Mouse (Mus musculus) heart, embryonic 15.5 days (tissue): ENCODE measurements around the gene Pcdh10. TPM values are rescaled to one million over a fixed set of nuclear protein-coding genes. Genes with fewer than 3 reads are reported as not detected.

ENCODE experiments used
- ATAC-seq: fragments of 200-750 bp; cut with Nextera tagmentation; replicated peaks from 2 replicates; pipeline ENCODE4 v1.8.0; 2017; ENCODE audit warnings: low read depth, moderate TSS enrichment; ENCODE audit not compliant: insufficient number of reproducible peaks, insufficient read depth, low FRiP score
- H3K27ac ChIP-seq: fragments of 300-500 bp; sonication (generic); 2 replicates; pipeline ENCODE4 v1.5.1; 2015; ENCODE audit warnings: mild to moderate bottlenecking, inconsistent platforms
- H3K27me3 ChIP-seq: fragments of 300-500 bp; sonication (generic); 2 replicates; pipeline ENCODE4 v1.6.1; 2015; ENCODE audit warnings: inconsistent platforms
- H3K36me3 ChIP-seq: fragments of 300-500 bp; sonication (generic); 2 replicates; pipeline ENCODE4 v1.6.1; 2015; ENCODE audit warnings: mild to moderate bottlenecking, inconsistent platforms
- H3K4me1 ChIP-seq: fragments of 300-500 bp; sonication (generic); replicated peaks from 2 replicates; pipeline ENCODE4 v1.6.1; 2015; ENCODE audit warnings: inconsistent platforms
- H3K4me2 ChIP-seq: fragments of 300-500 bp; sonication (generic); 2 replicates; pipeline ENCODE4 v1.6.1; 2015; ENCODE audit warnings: inconsistent platforms, mild to moderate bottlenecking, moderate library complexity
- H3K4me3 ChIP-seq: fragments of 300-500 bp; sonication (generic); 2 replicates; pipeline ENCODE4 v1.5.1; 2015; ENCODE audit warnings: mild to moderate bottlenecking, inconsistent platforms
- H3K9ac ChIP-seq: fragments of 300-500 bp; sonication (generic); 2 replicates; pipeline ENCODE4 v1.6.1; 2015; ENCODE audit warnings: mild to moderate bottlenecking, inconsistent platforms
- H3K9me3 ChIP-seq: fragments of 300-500 bp; sonication (generic); replicated peaks from 2 replicates; pipeline ENCODE4 v1.6.1; 2016; ENCODE audit warnings: inconsistent platforms
- WGBS: fragments of 180-500 bp; shearing (Covaris S2); methylation state at CpG from one replicate; pipeline ENCODE4 v1.1.7; 2015; ENCODE audit warnings: mixed read lengths; 5-methylcytosine and 5-hydroxymethylcytosine counted together
- polyA plus RNA-seq: library from polyadenylated mRNA; unstranded; fragments of >200 nt; fragmentation: Nextera tagmentation; extraction: Ambion mirVana; gene quantifications from 2 replicates; pipeline ENCODE4 v1.2.1, GENCODE M21; 2015

Pcdh10 gene
- 0.13 and 0.24 TPM in 2 replicates for polyA plus RNA-seq

DNA sequence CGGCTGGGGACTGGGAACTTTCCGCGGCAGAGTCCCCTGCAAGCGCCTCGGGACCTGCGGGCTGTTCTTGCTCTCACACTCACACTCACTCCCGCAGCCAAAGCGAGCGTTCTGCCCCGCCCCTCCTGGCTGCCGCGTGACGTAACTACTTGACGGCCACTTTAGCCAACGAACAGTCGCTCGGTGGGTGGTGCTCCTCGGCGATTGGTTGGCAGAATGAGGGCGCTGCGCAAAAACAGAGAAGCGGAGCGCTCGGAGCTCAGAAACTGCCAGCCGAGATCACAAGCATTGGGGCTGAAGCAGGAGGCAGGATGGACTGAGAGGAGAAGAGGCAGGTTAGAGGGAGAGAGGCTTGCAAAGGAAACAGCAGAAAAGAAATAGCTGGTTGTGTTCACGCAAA lies at the start of gene Pcdh10:
Gene Pcdh10, plus strand, starts transcription at position 254 of the 400 bp plus-strand sequence.
- Histone ChIP-seq H3K27me3 (peaks cover 55% of the 10 kb centered on the region), H3K36me3 (no peaks in the 10 kb centered on the region), H3K27ac (no peak within 1 kb of the TSS), H3K4me1 (peaks cover 34% of the 10 kb centered on the region), H3K4me3 (peak within 1 kb of the TSS; percentile 55), H3K9me3 (no peaks in the 10 kb centered on the region), H3K4me2 (peak within 1 kb of the TSS; percentile 94), H3K9ac (no peak within 1 kb of the TSS)
- WGBS, result under 1% methylated on average over 26 of the region's 26 CpGs
- peak; percentile 88 for ATAC-seq

GRCm38 (mm10) chr3:45355919-45356318 lies 22.3 kb upstream of the Pcdh10 start:
- 78% methylated on average over 1 of the region's 1 CpGs for WGBS
- no peaks in the 10 kb centered on the region for H3K4me1 ChIP-seq
- no peak overlapping the region for H3K4me2 ChIP-seq
- no peak overlapping the region for H3K27ac ChIP-seq
- no peaks in the 10 kb centered on the region for H3K9me3 ChIP-seq
- no peak overlapping the region for H3K4me3 ChIP-seq
- no peak overlapping the region for H3K9ac ChIP-seq
- no peaks in the 10 kb centered on the region for H3K27me3 ChIP-seq
- ATAC-seq, result no peak
- no peaks in the 10 kb centered on the region for H3K36me3 ChIP-seq

GRCm38 (mm10) chr3:45368952-45369351 lies 9.2 kb upstream of the Pcdh10 start:
- no peaks in the 10 kb centered on the region for H3K27me3 ChIP-seq
- H3K9me3 ChIP-seq, result no peaks in the 10 kb centered on the region
- H3K9ac ChIP-seq, result no peak overlapping the region
- H3K4me1 ChIP-seq, result no peaks in the 10 kb centered on the region
- H3K27ac ChIP-seq, result no peak overlapping the region
- no peaks in the 10 kb centered on the region for H3K36me3 ChIP-seq
- ATAC-seq, result no peak
- H3K4me2 ChIP-seq, result no peak overlapping the region
- WGBS, result 43% methylated on average over 1 of the region's 1 CpGs
- no peak overlapping the region for H3K4me3 ChIP-seq

DNA sequence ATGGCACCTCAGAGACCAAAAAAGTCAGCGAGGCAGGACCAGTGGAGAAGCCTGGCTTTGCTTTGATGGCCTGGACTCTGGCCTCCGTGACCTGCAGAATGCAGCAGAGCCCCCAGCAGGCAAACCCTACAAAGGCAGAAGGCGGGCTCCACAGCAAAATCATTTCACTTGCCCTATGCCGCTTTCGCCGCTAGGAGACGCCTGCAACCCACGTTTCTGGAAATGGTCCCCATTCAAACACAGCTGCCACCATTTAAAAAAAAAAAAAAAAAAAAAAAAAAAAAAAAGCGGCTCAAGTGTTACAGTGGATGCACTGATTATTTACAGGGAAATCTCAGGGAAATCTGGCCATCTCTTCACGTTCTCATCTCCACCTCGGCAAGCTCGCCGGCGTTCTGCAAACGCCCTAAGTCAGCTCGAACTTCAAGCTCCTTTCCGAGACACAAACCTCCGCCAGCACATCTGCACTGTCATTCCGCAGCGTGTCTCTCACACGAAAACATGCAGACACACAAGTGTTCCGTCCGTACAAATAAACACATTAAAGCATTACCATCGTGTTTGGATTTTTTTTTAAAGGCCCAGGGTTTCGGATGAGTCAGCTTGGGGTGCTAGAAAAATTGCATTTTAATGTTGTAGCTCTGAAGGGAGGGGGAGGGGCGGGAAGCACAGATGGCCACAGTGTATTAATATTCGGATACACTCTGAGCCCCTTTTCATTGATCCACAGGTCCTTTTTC lies 2.3 kb upstream of the Pcdh10 start:
- Histone ChIP-seq H3K4me1 (peaks cover 27% of the 10 kb centered on the region), H3K27ac (no peak overlapping the region), H3K36me3 (no peaks in the 10 kb centered on the region), H3K9me3 (no peaks in the 10 kb centered on the region), H3K27me3 (peaks cover 35% of the 10 kb centered on the region), H3K4me2 (peak overlapping the region; percentile 94), H3K4me3 (peak overlapping the region; percentile 55), H3K9ac (no peak overlapping the region)
- under 1% methylated on average over 27 of the region's 27 CpGs for WGBS
- ATAC-seq, result no peak

GRCm38 (mm10) chr3:45376501-45377390 lies 1.5 kb upstream of the Pcdh10 start:
- Histone ChIP-seq H3K27me3 (peaks cover 43% of the 10 kb centered on the region), H3K4me2 (peak overlapping the region; percentile 94), H3K9me3 (no peaks in the 10 kb centered on the region), H3K4me3 (peak overlapping the region; percentile 55), H3K4me1 (peaks cover 34% of the 10 kb centered on the region), H3K27ac (no peak overlapping the region), H3K9ac (peak overlapping the region; percentile 26; the same call in 1 of the 2 replicates), H3K36me3 (no peaks in the 10 kb centered on the region)
- WGBS, result 1% methylated on average over 59 of the region's 59 CpGs
- ATAC-seq, result no peak

DNA sequence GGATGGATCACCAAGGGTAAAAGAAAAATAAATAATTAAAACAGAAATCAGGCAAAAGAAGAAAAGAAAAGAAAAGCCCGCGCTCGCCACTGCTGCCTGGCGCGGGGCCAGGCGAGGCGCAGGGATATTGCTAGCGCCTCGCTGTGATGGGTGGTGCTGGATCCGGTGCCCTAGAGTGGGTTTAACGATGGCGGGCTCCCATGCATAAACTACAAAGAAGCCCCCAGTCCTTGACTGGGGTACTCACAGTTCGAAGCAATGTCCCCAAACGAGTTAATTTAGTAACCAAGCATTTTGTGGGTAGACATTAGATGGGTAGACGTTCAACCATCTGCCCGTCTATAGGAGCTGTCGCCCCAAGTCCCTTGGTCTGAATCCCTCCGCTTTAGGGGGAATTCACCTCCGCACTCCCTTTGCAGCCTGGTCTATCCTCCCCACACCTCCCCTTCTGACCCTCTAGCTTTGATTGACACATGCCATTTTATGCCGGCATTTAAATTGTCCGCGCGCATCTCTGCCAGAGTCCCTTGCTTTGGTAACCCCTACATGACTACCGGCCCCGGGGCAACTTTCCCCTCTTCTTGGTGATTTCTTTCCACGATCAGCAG lies 703 bp upstream of the Pcdh10 start:
- Histone ChIP-seq H3K27ac (no peak overlapping the region), H3K36me3 (no peaks in the 10 kb centered on the region), H3K4me1 (peaks cover 34% of the 10 kb centered on the region), H3K27me3 (peaks cover 51% of the 10 kb centered on the region), H3K9ac (no peak overlapping the region), H3K9me3 (no peaks in the 10 kb centered on the region), H3K4me2 (peak overlapping the region; percentile 94), H3K4me3 (peak overlapping the region; percentile 55)
- ATAC-seq, result no peak
- under 1% methylated on average over 26 of the region's 26 CpGs for WGBS

GRCm38 (mm10) chr3:45379541-45379971 lies 1.4 kb downstream of the Pcdh10 start:
- Histone ChIP-seq H3K27ac (no peak overlapping the region), H3K4me3 (peak overlapping the region; percentile 55), H3K36me3 (no peaks in the 10 kb centered on the region), H3K9ac (no peak overlapping the region), H3K4me2 (peak overlapping the region; percentile 94), H3K27me3 (peaks cover 49% of the 10 kb centered on the region), H3K9me3 (no peaks in the 10 kb centered on the region), H3K4me1 (peaks cover 34% of the 10 kb centered on the region)
- ATAC-seq, result no peak
- whole genome bisulfite sequencing, result 2% methylated on average over 26 of the region's 29 CpGs

- H3K4me1 ChIP-seq, result peaks cover 34% of the 10 kb centered on the region
- no peak overlapping the region for H3K9ac ChIP-seq
- no peaks in the 10 kb centered on the region for H3K9me3 ChIP-seq
- peak overlapping the region; percentile 55 for H3K4me3 ChIP-seq
- no peak for ATAC-seq
- no peak overlapping the region for H3K27ac ChIP-seq
- H3K4me2 ChIP-seq, result peak overlapping the region; percentile 94
- no peaks in the 10 kb centered on the region for H3K36me3 ChIP-seq
- peaks cover 45% of the 10 kb centered on the region for H3K27me3 ChIP-seq
- WGBS, result under 1% methylated on average over 55 of the region's 55 CpGs
These were observed 2.0 kb downstream of the Pcdh10 start for GRCm38 (mm10) chr3:45379972-45380761.

DNA sequence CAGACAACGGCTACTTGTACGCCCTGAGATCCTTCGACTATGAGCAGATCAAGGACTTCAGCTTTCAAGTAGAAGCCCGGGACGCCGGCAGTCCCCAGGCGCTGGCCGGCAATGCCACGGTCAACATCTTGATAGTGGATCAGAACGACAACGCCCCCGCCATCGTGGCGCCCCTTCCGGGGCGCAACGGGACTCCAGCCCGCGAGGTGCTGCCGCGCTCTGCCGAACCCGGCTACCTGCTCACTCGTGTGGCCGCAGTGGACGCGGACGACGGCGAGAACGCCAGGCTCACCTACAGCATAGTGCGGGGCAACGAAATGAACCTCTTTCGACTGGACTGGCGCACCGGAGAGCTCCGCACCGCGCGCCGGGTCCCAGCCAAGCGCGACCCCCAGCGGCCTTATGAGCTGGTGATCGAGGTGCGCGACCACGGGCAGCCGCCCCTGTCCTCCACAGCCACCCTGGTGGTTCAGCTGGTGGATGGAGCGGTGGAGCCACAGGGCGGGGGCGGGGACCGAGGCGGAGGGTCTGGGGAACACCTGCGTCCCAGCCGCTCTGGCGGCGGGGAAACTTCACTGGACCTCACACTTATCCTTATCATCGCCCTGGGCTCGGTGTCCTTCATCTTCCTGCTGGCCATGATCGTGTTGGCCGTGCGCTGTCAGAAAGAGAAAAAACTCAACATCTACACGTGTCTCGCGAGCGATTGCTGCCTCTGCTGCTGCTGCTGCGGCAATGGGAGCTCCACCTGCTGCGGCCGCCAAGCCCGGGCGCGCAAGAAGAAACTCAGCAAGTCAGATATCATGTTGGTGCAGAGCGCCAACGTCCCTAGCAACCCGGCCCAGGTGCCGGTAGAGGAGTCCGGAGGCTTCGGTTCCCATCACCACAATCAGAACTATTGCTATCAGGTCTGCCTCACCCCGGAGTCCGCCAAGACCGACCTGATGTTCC lies 2.9 kb downstream of the Pcdh10 start:
- peaks cover 40% of the 10 kb centered on the region for H3K27me3 ChIP-seq
- peaks cover 32% of the 10 kb centered on the region for H3K4me1 ChIP-seq
- under 1% methylated on average over 81 of the region's 82 CpGs for WGBS
- no peak for ATAC-seq
- no peak overlapping the region for H3K9ac ChIP-seq
- H3K9me3 ChIP-seq, result no peaks in the 10 kb centered on the region
- no peak overlapping the region for H3K27ac ChIP-seq
- H3K4me2 ChIP-seq, result peak overlapping the region; percentile 94
- H3K36me3 ChIP-seq, result no peaks in the 10 kb centered on the region
- H3K4me3 ChIP-seq, result peak overlapping the region; percentile 55
